Mouse (Mus musculus): ENCODE data around the gene Gpr157. TPM values are rescaled to one million over a fixed set of nuclear protein-coding genes. Genes with fewer than 3 reads are reported as not detected.

Gene Gpr157
- polyA plus RNA-seq, 1 experiment from 2014 or later = 0.62 TPM

DNA sequence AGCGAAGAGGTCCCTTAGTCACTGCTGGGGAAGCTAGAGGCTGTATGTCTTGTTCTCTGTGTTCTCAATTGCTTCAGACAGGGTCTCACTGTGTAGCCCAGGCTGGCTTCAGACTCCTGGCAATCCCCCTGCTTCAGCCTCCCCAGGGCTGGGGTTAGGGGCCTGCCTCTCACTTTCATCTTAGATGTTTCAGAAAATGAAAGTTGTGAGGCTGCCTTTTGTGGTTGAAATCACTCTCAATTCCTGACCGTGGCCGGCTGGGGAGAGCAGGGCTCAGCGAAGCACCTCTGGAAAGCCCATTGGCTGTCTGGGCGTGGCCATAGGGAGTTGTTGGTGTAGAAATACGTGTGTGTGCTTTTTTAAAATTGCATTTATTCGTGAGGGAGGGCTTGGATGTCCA, 9.1 kb downstream of the Gpr157 start:
- Histone ChIP-seq H3K27ac (replicated peaks) (no peak overlapping the region), H3K4me1 (peaks cover 27% of the 10 kb centered on the region), H3K27me3 (ENCODE audit: low read depth, poor library complexity, severe bottlenecking) (peaks cover 97% of the 10 kb centered on the region)

GRCm38 (mm10) chr4:150097847-150098246, 10.7 kb downstream of the Gpr157 start:
- no peak for DNase-seq (ENCODE audit: low spot score)
- no peaks in the 10 kb centered on the region for H3K36me3 ChIP-seq
- H3K4me3 ChIP-seq = no peak overlapping the region
- H3K4me1 ChIP-seq = peaks cover 27% of the 10 kb centered on the region
- no peak overlapping the region for H3K27ac ChIP-seq (replicated peaks)
- H3K9me3 ChIP-seq (replicated peaks) = no peaks in the 10 kb centered on the region
- 84% methylated on average over 4 of the region's 4 CpGs for WGBS
- peaks cover 88% of the 10 kb centered on the region for H3K27me3 ChIP-seq (ENCODE audit: low read depth, poor library complexity, severe bottlenecking)

More for the DNA sequence above, 9.1 kb downstream of the Gpr157 start:
- Histone ChIP-seq H3K4me3 (no peak overlapping the region), H3K9me3 (replicated peaks) (no peaks in the 10 kb centered on the region), H3K36me3 (no peaks in the 10 kb centered on the region)
- WGBS = 78% methylated on average over 7 of the region's 7 CpGs
- DNase-seq (ENCODE audit: low spot score) = no peak

DNA sequence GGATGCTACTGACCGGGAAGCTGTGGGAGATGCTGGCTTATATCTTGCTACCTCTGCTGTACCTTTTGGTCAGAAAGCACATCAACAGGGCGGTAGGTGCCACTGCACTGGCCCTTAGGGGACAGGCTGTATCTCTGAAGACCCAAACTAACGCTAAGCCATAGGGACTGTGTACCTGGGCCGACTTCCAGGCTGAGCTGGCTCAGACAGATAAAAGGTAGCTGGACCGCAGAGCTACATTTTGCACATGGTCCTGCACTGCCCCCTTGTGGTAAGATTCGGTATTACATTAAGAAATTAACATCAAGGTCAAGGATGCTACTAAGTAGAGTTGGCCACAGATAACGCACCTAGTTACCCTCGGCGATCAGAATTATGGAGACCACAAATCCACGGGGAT, 11.7 kb downstream of the Gpr157 start:
- WGBS = 21% methylated on average over 10 of the region's 10 CpGs
- Histone ChIP-seq H3K36me3 (no peaks in the 10 kb centered on the region), H3K27ac (replicated peaks) (no peak overlapping the region), H3K27me3 (ENCODE audit: low read depth, poor library complexity, severe bottlenecking) (peaks cover 78% of the 10 kb centered on the region), H3K4me1 (peaks cover 19% of the 10 kb centered on the region), H3K9me3 (replicated peaks) (no peaks in the 10 kb centered on the region), H3K4me3 (no peak overlapping the region)
- peak; percentile 37 for DNase-seq (ENCODE audit: low spot score)

GRCm38 (mm10) chr4:150102822-150103221, 15.7 kb downstream of the Gpr157 start:
- no peak for DNase-seq (ENCODE audit: low spot score)
- WGBS = 84% methylated on average over 7 of the region's 7 CpGs
- H3K4me1 ChIP-seq = peaks cover 9% of the 10 kb centered on the region
- peaks cover 39% of the 10 kb centered on the region for H3K27me3 ChIP-seq (ENCODE audit: low read depth, poor library complexity, severe bottlenecking)
- no peaks in the 10 kb centered on the region for H3K36me3 ChIP-seq
- H3K4me3 ChIP-seq = no peak overlapping the region
- no peaks in the 10 kb centered on the region for H3K9me3 ChIP-seq (replicated peaks)
- no peak overlapping the region for H3K27ac ChIP-seq (replicated peaks)

DNA sequence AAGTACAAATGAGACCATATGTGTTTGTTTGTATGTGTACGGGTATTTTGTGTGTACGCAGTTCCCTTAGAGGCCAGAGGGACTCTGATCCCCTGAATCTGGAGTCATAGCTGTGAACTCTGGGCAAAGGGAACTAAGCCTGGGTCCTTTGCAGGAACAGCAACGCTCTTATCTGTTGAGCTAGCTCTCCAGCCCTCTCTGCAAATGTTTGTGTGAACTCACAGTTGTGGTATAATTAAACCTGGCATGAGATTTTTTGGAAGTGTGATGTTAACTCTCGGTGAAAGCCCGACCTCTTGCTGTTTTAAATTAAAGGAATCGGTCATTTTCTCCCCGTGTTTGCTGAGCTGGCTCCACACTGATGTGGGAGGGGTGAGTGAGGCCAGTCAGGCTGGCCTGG, 18.5 kb downstream of the Gpr157 start:
- H3K27ac ChIP-seq (replicated peaks) = no peak overlapping the region
- no peaks in the 10 kb centered on the region for H3K9me3 ChIP-seq (replicated peaks)
- H3K27me3 ChIP-seq (ENCODE audit: low read depth, poor library complexity, severe bottlenecking) = peaks cover 13% of the 10 kb centered on the region
- H3K4me3 ChIP-seq = no peak overlapping the region
- H3K36me3 ChIP-seq = no peaks in the 10 kb centered on the region
- peaks cover 9% of the 10 kb centered on the region for H3K4me1 ChIP-seq
- WGBS = 62% methylated on average over 7 of the region's 7 CpGs
- no peak for DNase-seq (ENCODE audit: low spot score)

- Histone ChIP-seq H3K27me3 (ENCODE audit: low read depth, poor library complexity, severe bottlenecking) (peaks cover 3% of the 10 kb centered on the region), H3K36me3 (no peaks in the 10 kb centered on the region), H3K9me3 (replicated peaks) (no peaks in the 10 kb centered on the region), H3K4me3 (no peak overlapping the region), H3K27ac (replicated peaks) (no peak overlapping the region), H3K4me1 (peaks cover 9% of the 10 kb centered on the region)
- WGBS = 85% methylated on average over 5 of the region's 5 CpGs
- DNase-seq (ENCODE audit: low spot score) = no peak
Measured at GRCm38 (mm10) chr4:150106637-150107036, 19.5 kb downstream of the Gpr157 start.

DNA sequence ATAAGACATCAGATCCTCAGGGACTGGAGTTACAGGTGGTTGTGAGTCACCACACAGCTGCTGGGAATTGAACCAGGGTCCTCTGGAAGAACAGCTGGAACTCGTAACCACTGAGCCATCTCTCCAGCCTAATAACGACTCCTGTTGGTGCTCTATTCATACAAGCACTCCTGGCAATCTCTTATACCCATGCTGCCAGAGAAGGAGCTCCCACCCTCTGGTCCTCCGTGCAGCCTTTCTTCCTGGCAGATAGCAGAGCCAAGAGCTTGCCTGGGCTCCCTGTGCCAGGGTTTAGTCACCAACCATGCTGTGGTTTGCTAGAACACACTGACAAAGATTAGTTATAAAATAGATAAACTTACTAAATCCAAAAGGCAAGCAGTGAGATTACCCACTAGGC, 22.5 kb downstream of the Gpr157 start:
- WGBS = 82% methylated on average over 3 of the region's 3 CpGs
- no peak for DNase-seq (ENCODE audit: low spot score)
- H3K9me3 ChIP-seq (replicated peaks) = no peaks in the 10 kb centered on the region

GRCm38 (mm10) chr4:150110373-150110772, 23.2 kb downstream of the Gpr157 start:
- H3K27ac ChIP-seq (replicated peaks) = no peak overlapping the region
- WGBS = 73% methylated on average over 9 of the region's 9 CpGs
- no peak overlapping the region for H3K4me3 ChIP-seq
- no peaks in the 10 kb centered on the region for H3K27me3 ChIP-seq (ENCODE audit: low read depth, poor library complexity, severe bottlenecking)
- no peak for DNase-seq (ENCODE audit: low spot score)
- H3K36me3 ChIP-seq = no peaks in the 10 kb centered on the region
- H3K4me1 ChIP-seq = peaks cover 10% of the 10 kb centered on the region
- H3K9me3 ChIP-seq (replicated peaks) = no peaks in the 10 kb centered on the region

More for the DNA sequence above, 22.5 kb downstream of the Gpr157 start:
- Histone ChIP-seq H3K36me3 (no peaks in the 10 kb centered on the region), H3K27ac (replicated peaks) (no peak overlapping the region), H3K4me3 (no peak overlapping the region), H3K27me3 (ENCODE audit: low read depth, poor library complexity, severe bottlenecking) (no peaks in the 10 kb centered on the region), H3K4me1 (peaks cover 10% of the 10 kb centered on the region)

GRCm38 (mm10) chr4:150112867-150113266, 25.7 kb downstream of the Gpr157 start:
- Histone ChIP-seq H3K36me3 (no peaks in the 10 kb centered on the region), H3K4me1 (peaks cover 5% of the 10 kb centered on the region), H3K27ac (replicated peaks) (peak overlapping the region; percentile 28; the same call in 1 of the 2 replicates), H3K9me3 (replicated peaks) (no peaks in the 10 kb centered on the region), H3K4me3 (peak overlapping the region; percentile 16; the same call in 1 of the 2 replicates), H3K27me3 (ENCODE audit: low read depth, poor library complexity, severe bottlenecking) (no peaks in the 10 kb centered on the region)
- 5% methylated on average over 15 of the region's 15 CpGs for WGBS
- peak; percentile 64 for DNase-seq (ENCODE audit: low spot score)

GRCm38 (mm10) chr4:150114505-150115061, 27.4 kb downstream of the Gpr157 start:
- no peak for DNase-seq (ENCODE audit: low spot score)
- Histone ChIP-seq H3K4me3 (no peak overlapping the region), H3K36me3 (no peaks in the 10 kb centered on the region), H3K27me3 (ENCODE audit: low read depth, poor library complexity, severe bottlenecking) (0 out of 2 replicates have a peak, but pooled peaks cover 1% of the 10 kb centered on the region), H3K9me3 (replicated peaks) (no peaks in the 10 kb centered on the region), H3K4me1 (peaks cover 14% of the 10 kb centered on the region), H3K27ac (replicated peaks) (no peak overlapping the region)
- 92% methylated on average over 26 of the region's 26 CpGs for WGBS

DNA sequence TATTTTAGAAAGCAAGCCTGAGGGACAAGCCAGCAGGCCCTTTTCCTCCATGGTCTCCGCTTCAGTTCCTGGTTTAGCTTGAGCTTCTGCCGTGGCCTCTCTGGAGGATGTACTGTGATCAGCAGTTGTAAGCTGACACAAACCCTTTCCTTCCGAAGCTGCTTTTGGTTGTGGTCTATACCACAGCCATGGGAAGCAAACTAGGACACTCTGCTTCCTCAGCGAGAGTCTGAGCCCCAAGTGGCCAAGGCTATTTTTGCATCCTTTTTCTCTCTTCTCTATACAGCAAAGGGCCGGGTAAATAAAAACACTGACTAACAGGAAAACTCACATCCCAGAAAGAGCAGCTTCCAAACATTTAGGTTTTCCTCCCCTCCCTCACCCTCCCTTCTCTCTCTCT, 30.1 kb downstream of the Gpr157 start:
- 48% methylated on average over 5 of the region's 5 CpGs for WGBS
- no peak overlapping the region for H3K27ac ChIP-seq (replicated peaks)
- H3K9me3 ChIP-seq (replicated peaks) = no peaks in the 10 kb centered on the region
- DNase-seq (ENCODE audit: low spot score) = no peak
- H3K27me3 ChIP-seq (ENCODE audit: low read depth, poor library complexity, severe bottlenecking) = peaks cover 6% of the 10 kb centered on the region; the same call in 1 of the 2 replicates
- no peaks in the 10 kb centered on the region for H3K36me3 ChIP-seq
- H3K4me3 ChIP-seq = no peak overlapping the region
- H3K4me1 ChIP-seq = peaks cover 25% of the 10 kb centered on the region

DNA sequence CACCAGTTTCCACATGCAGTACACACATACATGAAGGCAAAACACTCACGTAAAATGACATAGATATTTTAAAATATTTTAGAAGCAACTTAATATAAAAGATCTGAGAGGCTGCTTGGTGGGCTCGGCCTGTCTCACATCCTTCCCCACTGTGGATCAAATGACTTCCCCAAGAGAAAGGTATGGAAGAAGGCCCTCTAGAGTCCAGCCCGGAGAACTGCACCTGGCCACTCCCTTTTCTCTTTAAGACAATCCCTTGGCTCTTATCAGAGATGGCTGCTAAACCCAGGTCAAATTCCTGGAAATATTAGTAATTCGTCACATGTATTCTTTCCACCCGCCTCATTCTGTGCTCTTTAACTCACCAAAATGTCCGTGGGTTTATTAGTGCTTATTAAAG, 31.0 kb downstream of the Gpr157 start:
- Histone ChIP-seq H3K36me3 (no peaks in the 10 kb centered on the region), H3K4me3 (no peak overlapping the region), H3K4me1 (peaks cover 22% of the 10 kb centered on the region), H3K27me3 (ENCODE audit: low read depth, poor library complexity, severe bottlenecking) (peaks cover 6% of the 10 kb centered on the region; the same call in 1 of the 2 replicates), H3K9me3 (replicated peaks) (no peaks in the 10 kb centered on the region), H3K27ac (replicated peaks) (no peak overlapping the region)
- 61% methylated on average over 6 of the region's 6 CpGs for WGBS
- no peak for DNase-seq (ENCODE audit: low spot score)

GRCm38 (mm10) chr4:150119055-150119454, 31.9 kb downstream of the Gpr157 start, which contains the start of gene Slc2a5:
Slc2a5 (plus strand) TSS chr4:150119283.
- Histone ChIP-seq H3K4me3 (peak within 1 kb of the TSS; percentile 43), H3K27ac (replicated peaks) (peak within 1 kb of the TSS; percentile 63)
- peak; percentile 63 for DNase-seq (ENCODE audit: low spot score)

More at GRCm38 (mm10) chr4:150119055-150119454, 31.9 kb downstream of the Gpr157 start, which contains the start of gene Slc2a5:
- 9% methylated on average over 12 of the region's 15 CpGs for WGBS
- H3K27me3 ChIP-seq (ENCODE audit: low read depth, poor library complexity, severe bottlenecking) = peaks cover 6% of the 10 kb centered on the region; the same call in 1 of the 2 replicates
- no peaks in the 10 kb centered on the region for H3K36me3 ChIP-seq
- H3K9me3 ChIP-seq (replicated peaks) = no peaks in the 10 kb centered on the region
- peaks cover 22% of the 10 kb centered on the region for H3K4me1 ChIP-seq
